Mouse (Mus musculus) G1E (cell line): Measurements from ENCODE around the gene Gm9903. TPM values are rescaled to one million over a fixed set of nuclear protein-coding genes. Genes with fewer than 3 reads are reported as not detected.
A peak's percentile ranks its signal among the peaks of the same experiment; 100 is the strongest.

Source experiments
- ATAC-seq: 2 replicates; pipeline ENCODE4 v1.8.0; 2016; ENCODE audit warnings: mild to moderate bottlenecking; ENCODE audit not compliant: insufficient number of reproducible peaks, poor library complexity, low FRiP score, severe bottlenecking; ENCODE audit errors: extremely low read depth
- DNase-seq: peaks from one replicate; pipeline ENCODE4 v3.0.0; 2012; ENCODE audit warnings: low spot score
- H3K27me3 ChIP-seq: 2 replicates; pipeline ENCODE4 v1.6.1; 2012; ENCODE audit warnings: mild to moderate bottlenecking, low read length, inconsistent platforms; ENCODE audit not compliant: insufficient read depth
- H3K36me3 ChIP-seq: replicated peaks from 2 replicates; pipeline ENCODE3; 2012; ENCODE audit warnings: mild to moderate bottlenecking, inconsistent platforms
- H3K4me1 ChIP-seq: 2 replicates; pipeline ENCODE4 v1.6.1; 2012; ENCODE audit warnings: low read depth, low read length, inconsistent platforms, mixed read lengths; ENCODE audit not compliant: insufficient read depth
- H3K4me3 ChIP-seq: 2 replicates; pipeline ENCODE4 v1.5.1; 2012; ENCODE audit warnings: low read depth, mild to moderate bottlenecking, inconsistent platforms, low read length, moderate library complexity, mixed read lengths
- H3K9me3 ChIP-seq: replicated peaks from 2 replicates; pipeline ENCODE4 v1.6.1; 2012; ENCODE audit warnings: inconsistent platforms
- CTCF ChIP-seq: IDR thresholded peaks from 2 replicates; pipeline ENCODE4 v1.5.1; 2012; ENCODE audit warnings: low read depth, low read length, inconsistent platforms, mixed read lengths
- GATA1 ChIP-seq: IDR thresholded peaks from 2 replicates; pipeline ENCODE4 v1.6.1; 2012; ENCODE audit warnings: borderline replicate concordance, low read length, inconsistent platforms, mixed read lengths
- GATA2 ChIP-seq: IDR thresholded peaks from 2 replicates; pipeline ENCODE4 v1.6.1; 2012; ENCODE audit warnings: low read depth, low read length, inconsistent platforms, borderline replicate concordance
- POLR2AphosphoS5 ChIP-seq: IDR thresholded peaks from 2 replicates; pipeline ENCODE4 v1.6.1; 2012; ENCODE audit warnings: low read depth, low read length, inconsistent platforms; ENCODE audit not compliant: insufficient replicate concordance
- TAL1 ChIP-seq: conservative IDR thresholded peaks from 2 replicates; pipeline ENCODE4 v1.6.1; 2012; ENCODE audit warnings: low read depth, low read length, inconsistent platforms, mixed read lengths
- polyA plus RNA-seq: library from polyadenylated mRNA; stranded (reverse); fragments of >175 nt; gene quantifications from 2 replicates; pipeline ENCODE4 v1.2.3, GENCODE M21; 2012
- total RNA-seq, 2 experiments: library from RNA; stranded (forward) in 1 of 2; stranded (reverse) in 1 of 2; fragments of 200-1000 nt in 1 of 2; fragments of >200 nt in 1 of 2; fragmentation: Nextera tagmentation in 1 of 2; gene quantifications; 2 replicates each; pipeline ENCODE4 v1.2.3; 2014 to 2017

The Gm9903 gene
- total and polyA plus RNA-seq, 3 experiments: 0.66 to 2.9 TPM; not detected in 1

DNA sequence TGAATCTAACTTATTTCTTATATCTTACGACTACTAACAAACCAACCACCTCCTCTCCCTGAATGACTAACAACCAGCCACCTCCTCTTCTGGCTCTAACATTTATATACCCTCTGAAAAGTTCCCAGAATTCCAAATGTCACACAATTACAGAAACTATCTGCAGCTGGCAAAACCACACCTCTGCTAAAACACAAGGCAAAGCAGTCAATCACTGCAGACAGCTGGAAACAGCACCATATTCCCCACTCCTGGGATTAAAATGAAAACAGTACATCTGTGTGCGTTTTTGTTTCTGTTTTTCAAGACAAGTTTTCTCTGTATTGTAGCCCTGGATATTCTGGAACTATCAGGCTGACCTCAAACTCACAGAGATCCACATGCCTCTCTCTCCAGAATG lies 7.1 kb upstream of the Gm9903 start:
- TF ChIP-seq GATA1 (no peak), GATA2 (no peak), TAL1 (no peak), CTCF (no peak), POLR2AphosphoS5 (no peak)
- no peak for ATAC-seq
- Histone ChIP-seq H3K27me3 (no peaks in the 10 kb centered on the region), H3K4me1 (peaks cover 37% of the 10 kb centered on the region), H3K4me3 (no peak overlapping the region), H3K36me3 (peaks cover 86% of the 10 kb centered on the region), H3K9me3 (no peaks in the 10 kb centered on the region)
- no peak for DNase-seq

DNA sequence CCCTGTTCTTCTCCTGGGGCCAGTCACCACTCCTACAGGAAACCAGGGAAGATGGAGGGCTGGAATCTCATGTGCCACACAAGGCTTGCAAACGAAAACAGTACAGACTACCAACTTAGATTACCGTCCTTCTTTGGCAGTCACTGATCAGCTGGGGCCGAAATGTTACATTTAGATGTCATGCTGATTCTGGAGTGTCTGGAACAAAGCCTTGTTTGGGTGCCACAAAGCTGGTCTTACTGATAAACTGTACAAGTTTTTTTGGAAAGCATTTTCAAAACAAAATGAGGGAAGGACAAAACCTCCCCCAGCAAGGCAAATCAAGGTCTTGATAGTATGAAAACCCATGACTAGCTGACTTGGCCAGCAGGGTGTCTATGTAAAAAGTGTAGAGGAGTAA lies 6.0 kb upstream of the Gm9903 start:
- Histone ChIP-seq H3K4me1 (peaks cover 41% of the 10 kb centered on the region), H3K9me3 (no peaks in the 10 kb centered on the region), H3K27me3 (no peaks in the 10 kb centered on the region), H3K36me3 (peaks cover 77% of the 10 kb centered on the region), H3K4me3 (no peak overlapping the region)
- ATAC-seq (no peak), DNase-seq (no peak)
- no peak for TF ChIP-seq GATA1
- TF ChIP-seq GATA2: no peak
- no peak for TF ChIP-seq POLR2AphosphoS5

GRCm38 (mm10) chr5:33627968-33628367 lies 1.8 kb upstream of the Gm9903 start:
- peaks cover 50% of the 10 kb centered on the region for H3K4me1 ChIP-seq
- no peak for TF ChIP-seq CTCF
- TF ChIP-seq TAL1: no peak
- TF ChIP-seq POLR2AphosphoS5: no peak
- H3K27me3 ChIP-seq: no peaks in the 10 kb centered on the region
- H3K9me3 ChIP-seq: no peaks in the 10 kb centered on the region
- H3K36me3 ChIP-seq: peaks cover 45% of the 10 kb centered on the region
- DNase-seq (no peak), ATAC-seq (no peak)
- peak overlapping the region; percentile 93 for H3K4me3 ChIP-seq

DNA sequence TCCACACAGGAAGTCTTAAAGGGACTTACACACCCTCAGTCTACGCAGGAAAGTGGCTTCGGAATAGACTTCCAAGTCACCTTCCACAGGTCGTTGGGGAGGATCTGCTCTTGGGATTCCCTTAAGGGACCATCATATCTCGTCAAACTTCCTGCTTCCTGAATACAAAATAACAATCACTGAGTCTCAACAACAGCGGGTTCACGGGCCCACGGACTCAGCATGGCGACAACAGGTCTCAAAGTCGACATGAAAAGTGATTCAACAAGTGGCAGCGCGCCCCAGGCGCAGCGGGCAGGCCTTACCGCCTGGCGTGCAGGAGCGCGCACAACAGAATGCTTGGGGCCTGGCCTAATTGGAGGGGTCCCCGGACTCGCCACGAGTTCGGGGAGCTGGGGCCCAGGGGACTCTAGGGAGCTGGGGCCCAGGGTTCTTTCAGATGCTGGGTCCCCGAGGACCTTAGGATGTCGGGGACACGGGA lies 865 bp upstream of the Gm9903 start:
- H3K27me3 ChIP-seq: no peaks in the 10 kb centered on the region
- peaks cover 47% of the 10 kb centered on the region for H3K4me1 ChIP-seq
- no peak for TF ChIP-seq POLR2AphosphoS5
- no peak for TF ChIP-seq TAL1
- TF ChIP-seq GATA1: no peak
- no peak for TF ChIP-seq GATA2
- TF ChIP-seq CTCF: no peak
- peak overlapping the region; percentile 93 for H3K4me3 ChIP-seq
- no peaks in the 10 kb centered on the region for H3K9me3 ChIP-seq
- no peak for DNase-seq
- H3K36me3 ChIP-seq: peaks cover 36% of the 10 kb centered on the region
- ATAC-seq: no peak

DNA sequence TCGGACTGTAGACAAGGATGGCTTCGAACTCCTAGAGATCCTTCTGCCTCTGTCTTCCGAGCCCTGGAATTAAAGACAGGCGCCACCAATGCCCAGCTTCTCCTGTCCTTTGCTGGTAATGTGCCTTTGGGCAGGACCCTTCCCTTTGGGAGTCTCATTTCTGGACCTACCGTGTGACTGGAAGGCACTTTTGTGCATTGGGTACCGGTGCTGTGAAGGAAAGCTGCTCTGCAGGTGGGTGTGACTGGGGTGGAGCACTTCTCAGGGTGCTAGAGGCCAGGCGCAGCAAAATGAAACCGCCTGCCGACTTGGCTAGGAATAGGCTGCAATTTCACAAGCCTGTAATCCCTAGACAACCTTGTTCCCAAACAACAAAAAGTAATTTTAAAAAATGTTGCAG lies 336 bp downstream of the Gm9903 start:
- DNase-seq: no peak

GRCm38 (mm10) chr5:33630615-33631014 lies 890 bp downstream of the Gm9903 start:
- Histone ChIP-seq H3K36me3 (peaks cover 32% of the 10 kb centered on the region), H3K9me3 (no peaks in the 10 kb centered on the region), H3K4me3 (peak overlapping the region; percentile 93; the same call in 1 of the 2 replicates), H3K4me1 (peaks cover 42% of the 10 kb centered on the region), H3K27me3 (no peaks in the 10 kb centered on the region)
- DNase-seq (no peak), ATAC-seq (no peak)
- TF ChIP-seq GATA2 (no peak), TAL1 (peak; percentile 38; the same call in 1 of the 2 replicates)

More for the DNA sequence above, 336 bp downstream of the Gm9903 start:
- Histone ChIP-seq H3K27me3 (no peaks in the 10 kb centered on the region), H3K4me3 (peak overlapping the region; percentile 93), H3K4me1 (peaks cover 42% of the 10 kb centered on the region), H3K36me3 (peaks cover 33% of the 10 kb centered on the region), H3K9me3 (no peaks in the 10 kb centered on the region)
- TF ChIP-seq TAL1 (no peak), CTCF (no peak), GATA2 (no peak), POLR2AphosphoS5 (no peak), GATA1 (no peak)
- ATAC-seq: no peak

GRCm38 (mm10) chr5:33632526-33632925 lies 2.8 kb downstream of the Gm9903 start:
- DNase-seq (no peak), ATAC-seq (no peak)
- no peaks in the 10 kb centered on the region for H3K9me3 ChIP-seq
- H3K27me3 ChIP-seq: no peaks in the 10 kb centered on the region
- peaks cover 35% of the 10 kb centered on the region for H3K4me1 ChIP-seq
- H3K4me3 ChIP-seq: no peak overlapping the region
- H3K36me3 ChIP-seq: peaks cover 37% of the 10 kb centered on the region
- TF ChIP-seq GATA2 (no peak), CTCF (no peak), POLR2AphosphoS5 (no peak), GATA1 (no peak), TAL1 (no peak)
